Mouse (Mus musculus): ENCODE results near the gene Tgfbr2.

The Tgfbr2 gene

GRCm38 (mm10) chr9:116152878-116153277, 22.3 kb downstream of the Tgfbr2 start:
- no peak for DNase-seq (ENCODE audit: low spot score)

GRCm38 (mm10) chr9:116150725-116151396, 24.3 kb downstream of the Tgfbr2 start:
- DNase-seq (ENCODE audit: low spot score): no peak

- no peak for DNase-seq (ENCODE audit: low spot score)
These were observed 26.4 kb downstream of the Tgfbr2 start for GRCm38 (mm10) chr9:116148809-116149208.

GRCm38 (mm10) chr9:116146235-116146634, 28.9 kb downstream of the Tgfbr2 start:
- peak; percentile 42 for DNase-seq (ENCODE audit: low spot score)

- peak; percentile 77 for DNase-seq (ENCODE audit: low spot score)
These were observed 29.9 kb downstream of the Tgfbr2 start for GRCm38 (mm10) chr9:116145231-116145641.

- no peak for DNase-seq (ENCODE audit: low spot score)
These were observed 34.7 kb downstream of the Tgfbr2 start for GRCm38 (mm10) chr9:116140422-116140821.

- no peak for DNase-seq (ENCODE audit: low spot score)
These were observed 35.6 kb downstream of the Tgfbr2 start for GRCm38 (mm10) chr9:116139549-116139948.

GRCm38 (mm10) chr9:116138595-116139134, 36.5 kb downstream of the Tgfbr2 start:
- no peak for DNase-seq (ENCODE audit: low spot score)

- DNase-seq (ENCODE audit: low spot score): no peak
These were observed 37.5 kb downstream of the Tgfbr2 start for GRCm38 (mm10) chr9:116137645-116138044.

- DNase-seq (ENCODE audit: low spot score): no peak
These were observed 38.3 kb downstream of the Tgfbr2 start for GRCm38 (mm10) chr9:116136811-116137210.

- no peak for DNase-seq (ENCODE audit: low spot score)
These were observed 39.0 kb downstream of the Tgfbr2 start for GRCm38 (mm10) chr9:116136146-116136545.

GRCm38 (mm10) chr9:116134488-116134887, 40.7 kb downstream of the Tgfbr2 start:
- DNase-seq (ENCODE audit: low spot score): no peak

- DNase-seq (ENCODE audit: low spot score): no peak
These were observed 41.7 kb downstream of the Tgfbr2 start for GRCm38 (mm10) chr9:116133312-116133980.

- no peak for DNase-seq (ENCODE audit: low spot score)
These were observed 46.3 kb downstream of the Tgfbr2 start for GRCm38 (mm10) chr9:116128886-116129285.

- no peak for DNase-seq (ENCODE audit: low spot score)
These were observed 46.8 kb downstream of the Tgfbr2 start for GRCm38 (mm10) chr9:116128311-116128710.

- DNase-seq (ENCODE audit: low spot score): no peak
These were observed 48.7 kb downstream of the Tgfbr2 start for GRCm38 (mm10) chr9:116126494-116126893.

- DNase-seq (ENCODE audit: low spot score): no peak
These were observed 52.1 kb downstream of the Tgfbr2 start for GRCm38 (mm10) chr9:116122969-116123589.

GRCm38 (mm10) chr9:116122544-116122943, 52.6 kb downstream of the Tgfbr2 start:
- DNase-seq (ENCODE audit: low spot score): no peak

GRCm38 (mm10) chr9:116121472-116121871, 53.7 kb downstream of the Tgfbr2 start:
- no peak for DNase-seq (ENCODE audit: low spot score)

- DNase-seq (ENCODE audit: low spot score): no peak
These were observed 55.2 kb downstream of the Tgfbr2 start for GRCm38 (mm10) chr9:116119990-116120389.

GRCm38 (mm10) chr9:116118332-116118872, 56.8 kb downstream of the Tgfbr2 start:
- no peak for DNase-seq (ENCODE audit: low spot score)

- no peak for DNase-seq (ENCODE audit: low spot score)
These were observed 59.3 kb downstream of the Tgfbr2 start for GRCm38 (mm10) chr9:116115875-116116274.

GRCm38 (mm10) chr9:116114339-116114738, 60.8 kb downstream of the Tgfbr2 start:
- peak; percentile 73 for DNase-seq (ENCODE audit: low spot score)

Measured in lung, postnatal 25 days (tissue).